Mouse (Mus musculus): ENCODE data around the gene Ano6.

DNA sequence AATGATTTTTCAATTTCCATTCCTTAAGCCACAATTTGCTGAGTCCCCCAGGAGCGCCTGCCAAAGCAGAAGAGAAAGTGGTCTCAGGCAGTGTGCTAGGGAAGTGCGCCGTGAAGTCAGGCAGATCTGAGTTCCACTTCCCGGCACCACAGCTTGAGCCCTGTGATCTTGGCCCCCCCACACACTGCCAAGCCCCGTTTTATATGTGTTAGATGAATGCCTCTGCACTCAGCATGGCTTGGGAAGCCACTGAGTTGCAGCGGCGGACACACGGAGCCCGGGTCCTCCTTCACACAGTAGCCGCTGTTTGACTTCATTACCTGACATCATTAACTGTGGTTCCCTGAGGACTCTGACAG lies 172.5 kb downstream of the Ano6 start:
- TF ChIP-seq CTCF (IDR thresholded peaks at IDR 0.05; ENCODE audit: low read depth) (no peak), EP300 (optimal IDR thresholded peaks at IDR 0.05) (no peak)

All from stomach, postnatal 0 days (tissue).